Comparison of ENCODE assay signal across 9 mouse cellular contexts in genomic region chr2:153807464-153807863, GRCm38 (mm10). TPM values are rescaled to one million over a fixed set of nuclear protein-coding genes. Genes with fewer than 3 reads are reported as not detected.
DNase-seq lines count a peak whose midpoint lies in the region; ATAC-seq lines count a peak whose summit lies in the region.
"Not testable (repeated sequence)": the region's sequence is repeated elsewhere in the genome, so short reads cannot be mapped to it uniquely, and the experiment has no call there.
"Had no signal": no experiment of that assay in that cellular context is flagged by ENCODE, and none has a peak within 500 bp of the region (broad histone marks: within the 10 kb centered on the region; RNA-seq: fewer than 3 reads in every experiment).

No protein-coding gene starts in this region.

- H3K27me3 ChIP-seq in midbrain, embryonic 11.5 days (ENCODE audit: control insufficient read depth, insufficient read depth, low read length) = not testable (repeated sequence)

- peak; percentile 55 to 60 for DNase-seq in B cell, adult 2 months
- DNase-seq in adrenal gland, postnatal 14 days = peak; percentile 84
- peak; percentile 71 for DNase-seq in embryo, embryonic 10 days (ENCODE audit: low spot score)
- peak; percentile 20 to 31 for DNase-seq in gastrocnemius, postnatal 36 days
- DNase-seq in kidney, adult 8-10 months = peak; percentile 7 to 59
- peak; percentile 73 to 77 for DNase-seq in left cerebral cortex, postnatal 25 days (ENCODE audit: low spot score in 2 of 2)
- peak; percentile 94 for DNase-seq in midbrain, embryonic 11.5 days (ENCODE audit: low spot score, missing footprints)
- DNase-seq in spleen, postnatal 4 days (ENCODE audit: low spot score in 2 of 2) = peak; percentile 40 to 74

- not testable (repeated sequence) for H3K9ac ChIP-seq in midbrain, embryonic 11.5 days (ENCODE audit: low read length)

- H3K4me2 ChIP-seq in midbrain, embryonic 11.5 days = not testable (repeated sequence)

- not testable (repeated sequence) for ATAC-seq in midbrain, embryonic 11.5 days (ENCODE audit: low FRiP score)

- intact Hi-C loops in gastrocnemius, postnatal 36 days (cut with DNase I) = loop anchor here (5.0 kb wide), 2 partner anchors 45 to 120 kb away; no protein-coding TSS in a partner anchor
- intact Hi-C loops in left cerebral cortex, postnatal 25 days (cut with DNase I) = loop anchor here (1.0 to 5.0 kb wide), 2 partner anchors 44 to 120 kb away; no protein-coding TSS in a partner anchor

- not testable (repeated sequence) for H3K9me3 ChIP-seq in midbrain, embryonic 11.5 days (ENCODE audit: control insufficient read depth, low read length)

- not testable (repeated sequence) for H3K27ac ChIP-seq in midbrain, embryonic 11.5 days (ENCODE audit: low read depth, low read length)

- H3K4me3 ChIP-seq in midbrain, embryonic 11.5 days (ENCODE audit: low read depth, low read length) = not testable (repeated sequence)

- H3K36me3 ChIP-seq in midbrain, embryonic 11.5 days (ENCODE audit: control insufficient read depth, insufficient read depth, low read length) = not testable (repeated sequence)

- H3K4me1 ChIP-seq in midbrain, embryonic 11.5 days (ENCODE audit: control insufficient read depth, insufficient read depth, low read length) = not testable (repeated sequence)

RNA-seq across cellular contexts. Expression of gene Efcab8, which starts 27.7 kb away (rescaled TPM):
- not detected in 2 replicates for total RNA-seq in adrenal gland, postnatal 14 days (2021)
- not detected for total RNA-seq in gastrocnemius, postnatal 36 days (2021)
- under 1 TPM; 0.37 to 0.39 TPM for total RNA-seq in left cerebral cortex, postnatal 25 days (2021)
- 0.12 TPM in 1 of 2 replicates, not detected in the other for polyA plus RNA-seq in midbrain, embryonic 11.5 days (2014; fragmentation: Nextera tagmentation; extraction: Ambion mirVana)
- polyA plus RNA-seq: neural tube, embryonic 14.5 days had no signal

Comparison
In these comparisons a context has a peak if more than half of its experiments do, and no peak if none do; other contexts are left out.
1. DNase-seq: peak in every context shown above with its lines; median percentile 94 in midbrain, embryonic 11.5 days; 84 in adrenal gland, postnatal 14 days; 75 in left cerebral cortex, postnatal 25 days; 71 in embryo, embryonic 10 days; 58 in B cell, adult 2 months; 57 in spleen, postnatal 4 days; 33 in kidney, adult 8-10 months; 26 in gastrocnemius, postnatal 36 days.